Mouse (Mus musculus) liver, postnatal 0 days (tissue): ENCODE results near the gene Asf1b. TPM values are rescaled to one million over a fixed set of nuclear protein-coding genes. Genes with fewer than 3 reads are reported as not detected.
A peak's percentile ranks its signal among the peaks of the same experiment; 100 is the strongest.

Source experiments
- ATAC-seq: fragments of 200-750 bp; cut with Nextera tagmentation; 2 replicates; pipeline ENCODE4 v1.8.0; 2017; ENCODE audit warnings: mild to moderate bottlenecking, moderate library complexity
- DNase-seq: peaks from one replicate; pipeline ENCODE4 v3.0.0-alpha.2; 2016
- H3K27ac ChIP-seq: fragments of 300-500 bp; sonication (generic); 2 replicates; pipeline ENCODE4 v1.5.1; 2014; ENCODE audit warnings: antibody characterized with exemption, moderate library complexity, mild to moderate bottlenecking, low read depth
- H3K27me3 ChIP-seq: fragments of 300-500 bp; sonication (generic); 2 replicates; pipeline ENCODE4 v1.6.1; 2014; ENCODE audit warnings: low read length, control low read depth, mixed read lengths; ENCODE audit not compliant: insufficient read depth
- H3K36me3 ChIP-seq: fragments of 300-500 bp; sonication (generic); replicated peaks from 2 replicates; pipeline ENCODE4 v1.6.1; 2014; ENCODE audit warnings: mild to moderate bottlenecking, control low read depth, low read length, moderate library complexity, mixed read lengths; ENCODE audit not compliant: insufficient read depth
- H3K4me1 ChIP-seq: fragments of 300-500 bp; sonication (generic); 2 replicates; pipeline ENCODE4 v1.6.1; 2014; ENCODE audit warnings: antibody characterized with exemption, mild to moderate bottlenecking, control low read depth; ENCODE audit not compliant: insufficient read depth
- H3K4me2 ChIP-seq: fragments of 300-500 bp; sonication (generic); 2 replicates; pipeline ENCODE4 v1.6.1; 2014; ENCODE audit warnings: low read depth, mild to moderate bottlenecking, low read length, moderate library complexity, mixed read lengths
- H3K4me3 ChIP-seq: fragments of 300-500 bp; sonication (generic); 2 replicates; pipeline ENCODE4 v1.5.1; 2014; ENCODE audit warnings: low read depth, low read length
- H3K9ac ChIP-seq: fragments of 300-500 bp; sonication (generic); replicated peaks from 2 replicates; pipeline ENCODE4 v1.6.1; 2014; ENCODE audit warnings: mild to moderate bottlenecking, moderate library complexity
- H3K9me3 ChIP-seq: fragments of 300-500 bp; sonication (generic); 2 replicates; pipeline ENCODE4 v1.6.1; 2016; ENCODE audit warnings: mild to moderate bottlenecking, control low read depth, low read length, mixed read lengths
- CTCF ChIP-seq: sonication (generic); IDR thresholded peaks from 2 replicates; pipeline ENCODE4 v1.5.1; 2016; ENCODE audit warnings: antibody characterized with exemption, low read depth
- EP300 ChIP-seq: IDR thresholded peaks from 2 replicates; pipeline ENCODE4 v1.6.1; 2016; ENCODE audit warnings: antibody characterized with exemption, low read depth, mild to moderate bottlenecking
- WGBS: fragments of 180-500 bp; shearing (Covaris S2); extraction: QIAGEN DNeasy Blood & Tissue Kit; methylation state at CpG from one replicate; pipeline ENCODE4 v1.1.7; 2014; ENCODE audit not compliant: insufficient replicate concordance; 5-methylcytosine and 5-hydroxymethylcytosine counted together
- polyA plus RNA-seq: library from polyadenylated mRNA; unstranded; fragments of >200 nt; fragmentation: Nextera tagmentation; extraction: Ambion mirVana; gene quantifications from 2 replicates; pipeline ENCODE4 v1.2.1, GENCODE M21; 2015

The Asf1b gene
- polyA plus RNA-seq, 1 experiment from 2014 or later, result 55.4 TPM

DNA sequence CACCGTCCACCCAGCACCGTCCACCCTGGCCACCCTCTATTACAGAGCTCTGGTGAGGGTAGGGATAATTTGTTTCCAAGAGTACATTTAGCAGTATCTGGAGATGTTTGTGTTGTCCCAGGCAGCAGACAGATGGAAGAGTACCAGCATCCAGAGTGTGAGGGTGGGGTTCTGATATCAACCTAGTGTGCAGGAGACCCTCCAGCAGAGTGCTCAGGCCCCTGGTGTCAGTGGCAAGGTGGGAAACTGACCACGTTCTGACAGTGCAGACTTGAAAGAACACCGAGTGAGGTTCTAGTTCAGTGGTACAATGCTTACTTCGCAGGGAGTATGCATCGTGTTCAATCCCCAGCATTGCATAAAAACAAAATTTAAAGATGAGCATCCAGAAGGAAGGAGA, 16.4 kb downstream of the Asf1b start:
- Histone ChIP-seq H3K27ac (peak overlapping the region; percentile 81), H3K36me3 (peaks cover 27% of the 10 kb centered on the region), H3K4me2 (peak overlapping the region; percentile 99), H3K9me3 (no peaks in the 10 kb centered on the region), H3K9ac (peak overlapping the region; percentile 62), H3K4me3 (peak overlapping the region; percentile 83), H3K27me3 (no peaks in the 10 kb centered on the region), H3K4me1 (peaks cover 21% of the 10 kb centered on the region)
- WGBS, result 73% methylated on average over 6 of the region's 6 CpGs
- DNase-seq (no peak), ATAC-seq (no peak)
- TF ChIP-seq EP300 (no peak), CTCF (no peak)

DNA sequence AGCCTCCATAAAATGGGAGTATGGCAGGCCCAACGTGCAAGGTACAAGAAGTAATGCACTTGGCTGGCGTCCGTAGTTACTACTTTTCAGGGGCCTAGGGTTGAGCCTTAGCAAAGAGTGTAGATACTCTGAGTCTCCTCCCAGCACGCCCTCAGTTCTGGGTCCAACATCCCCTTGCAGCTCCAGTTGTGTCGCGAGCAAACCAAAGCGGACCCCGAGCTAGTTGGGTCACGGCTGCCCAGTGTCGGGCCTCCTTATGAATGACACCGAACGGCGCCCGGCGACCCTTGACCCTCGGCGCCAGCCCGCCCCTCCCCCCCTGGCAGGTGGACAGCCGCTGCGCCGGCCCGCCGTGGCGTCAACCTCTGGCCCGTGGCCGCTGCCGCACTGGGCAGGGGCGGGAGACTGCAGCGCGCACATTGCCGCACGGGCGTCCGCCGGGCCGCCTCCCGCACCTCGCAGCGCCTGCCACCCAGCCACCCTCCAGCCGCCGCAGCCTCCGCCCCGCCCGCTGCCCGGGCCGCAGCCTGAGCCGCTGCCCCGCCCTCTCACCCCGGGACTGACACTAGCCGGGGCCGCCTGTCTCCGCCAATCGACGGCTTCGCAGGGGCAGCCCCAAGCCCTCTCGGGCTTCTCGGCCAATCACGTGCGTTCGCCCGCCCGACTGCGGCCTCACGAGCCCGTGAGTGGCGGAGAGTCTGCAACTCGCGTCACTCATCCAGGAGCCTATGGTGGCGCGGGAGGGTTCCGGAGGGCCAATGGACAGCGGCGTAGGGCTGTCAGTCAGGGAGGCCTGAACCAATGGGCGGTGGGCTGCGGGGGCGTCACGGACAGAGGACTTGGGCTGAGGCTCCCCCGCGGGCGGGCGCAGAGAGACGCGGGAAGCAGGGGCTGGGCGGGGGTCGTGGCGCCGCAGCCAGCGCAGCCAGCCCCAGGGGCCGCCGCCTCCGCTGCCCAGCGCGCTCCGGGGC, 17.1 kb downstream of the Asf1b start, which contains the start of gene Prkaca:
Prkaca (plus strand) TSS at position 844 of the 971 bp plus-strand sequence.
- Histone ChIP-seq H3K9me3 (no peaks in the 10 kb centered on the region), H3K4me3 (peak within 1 kb of the TSS; percentile 83), H3K36me3 (peaks cover 24% of the 10 kb centered on the region), H3K27ac (peak within 1 kb of the TSS; percentile 81), H3K27me3 (no peaks in the 10 kb centered on the region), H3K9ac (peak within 1 kb of the TSS; percentile 80), H3K4me1 (peaks cover 28% of the 10 kb centered on the region), H3K4me2 (peak within 1 kb of the TSS; percentile 99)
- peak; percentile 99 for ATAC-seq
- WGBS, result under 1% methylated on average over 51 of the region's 94 CpGs
- no peak for TF ChIP-seq EP300
- TF ChIP-seq CTCF, result no peak
- peak; percentile 97 for DNase-seq

DNA sequence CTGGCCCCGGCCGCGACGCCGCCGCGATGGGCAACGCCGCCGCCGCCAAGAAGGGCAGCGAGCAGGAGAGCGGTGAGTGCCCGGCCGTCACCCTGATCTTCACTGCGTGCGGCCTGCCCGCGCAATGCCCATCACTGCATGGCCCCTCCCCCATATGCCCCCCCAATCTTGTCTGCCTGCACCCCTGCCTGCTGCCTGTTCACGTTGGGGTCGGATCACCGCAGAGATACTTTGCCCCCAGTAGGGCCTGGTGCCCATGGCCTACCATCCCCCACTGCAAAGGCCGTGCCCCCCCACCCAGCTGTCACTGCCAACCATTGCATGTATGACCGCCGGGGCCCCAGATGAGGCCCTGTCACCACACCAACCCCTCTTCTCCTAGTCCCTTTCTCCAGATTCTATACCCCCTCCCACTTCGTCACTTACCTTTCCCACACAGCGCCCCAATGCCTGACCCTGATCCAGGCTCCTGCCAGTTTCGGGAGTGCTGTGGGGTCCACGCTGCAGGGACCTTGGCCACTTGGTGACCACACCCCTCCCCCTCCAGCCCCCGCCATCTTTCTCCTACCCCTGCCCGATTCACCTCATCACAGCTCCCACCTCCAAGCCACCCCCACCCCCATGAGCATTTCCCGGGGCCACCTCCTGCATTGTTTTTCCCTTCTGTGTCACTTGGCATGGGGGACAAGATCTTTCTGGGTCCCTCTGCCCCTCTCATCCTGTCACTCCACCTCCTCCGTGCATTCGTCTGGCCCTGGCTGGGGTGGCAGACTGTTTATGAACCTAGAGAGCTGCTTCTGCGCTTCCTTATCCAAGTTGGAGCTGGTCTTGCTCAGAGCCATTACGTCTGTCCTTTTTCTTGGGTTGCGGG, 18.1 kb downstream of the Asf1b start:
- peak overlapping the region; percentile 80 for H3K9ac ChIP-seq
- DNase-seq, result peak; percentile 54
- peak overlapping the region; percentile 83 for H3K4me3 ChIP-seq
- H3K36me3 ChIP-seq, result peaks cover 14% of the 10 kb centered on the region
- H3K27me3 ChIP-seq, result no peaks in the 10 kb centered on the region
- H3K4me1 ChIP-seq, result peaks cover 38% of the 10 kb centered on the region
- WGBS, result 6% methylated on average over 37 of the region's 37 CpGs
- TF ChIP-seq EP300 (no peak), CTCF (no peak)
- H3K27ac ChIP-seq, result peak overlapping the region; percentile 71
- ATAC-seq, result no peak
- H3K9me3 ChIP-seq, result no peaks in the 10 kb centered on the region
- H3K4me2 ChIP-seq, result peak overlapping the region; percentile 99

DNA sequence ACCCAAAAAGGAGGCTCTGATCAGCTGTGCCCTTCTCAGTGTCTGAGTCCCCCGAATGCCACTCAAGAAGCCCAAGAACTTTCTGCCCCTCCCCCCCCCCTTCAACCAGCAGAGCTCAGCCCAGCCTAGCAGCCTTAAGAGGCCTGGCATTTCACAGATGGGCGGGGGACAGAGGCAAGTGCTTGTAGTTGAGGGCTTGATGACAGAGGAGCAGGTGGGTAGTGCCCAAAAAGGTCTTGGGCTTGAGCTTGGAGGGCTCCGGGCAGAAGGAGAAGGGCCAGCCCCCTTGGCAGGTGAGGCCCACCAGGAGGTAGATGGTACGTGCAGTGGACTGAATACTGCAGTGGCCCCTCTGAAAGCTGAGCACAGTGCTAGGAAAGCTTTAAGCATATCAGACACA, 19.2 kb downstream of the Asf1b start:
- DNase-seq (no peak), ATAC-seq (no peak)
- Histone ChIP-seq H3K9ac (0 out of 2 replicates have a peak overlapping the region, but pooled peaks have one; percentile 26), H3K4me3 (no peak overlapping the region), H3K27me3 (no peaks in the 10 kb centered on the region), H3K27ac (no peak overlapping the region), H3K36me3 (peaks cover 3% of the 10 kb centered on the region), H3K4me2 (no peak overlapping the region), H3K4me1 (peaks cover 38% of the 10 kb centered on the region), H3K9me3 (no peaks in the 10 kb centered on the region)
- TF ChIP-seq CTCF, result no peak
- no peak for TF ChIP-seq EP300
- 85% methylated on average over 4 of the region's 4 CpGs for WGBS

GRCm38 (mm10) chr8:83976101-83976630, 20.9 kb downstream of the Asf1b start:
- Histone ChIP-seq H3K27ac (no peak overlapping the region), H3K9me3 (no peaks in the 10 kb centered on the region), H3K27me3 (no peaks in the 10 kb centered on the region), H3K4me1 (peaks cover 38% of the 10 kb centered on the region), H3K4me3 (no peak overlapping the region), H3K9ac (no peak overlapping the region), H3K4me2 (no peak overlapping the region), H3K36me3 (peaks cover 1% of the 10 kb centered on the region)
- TF ChIP-seq CTCF, result peak; percentile 66
- TF ChIP-seq EP300, result no peak
- 74% methylated on average over 4 of the region's 4 CpGs for WGBS
- DNase-seq, result peak; percentile 38
- no peak for ATAC-seq
